Mouse (Mus musculus) naive thymus-derived CD4-positive, alpha-beta T cell, adult 2 months (primary cell): ENCODE measurements around the gene Wdr5.
"Not testable (repeated sequence)": the region's sequence is repeated elsewhere in the genome, so short reads cannot be mapped to it uniquely, and the experiment has no call there.

Experiments used
- DNase-seq: peaks from one replicate; pipeline ENCODE4 v3.0.0-alpha.2; 2011; ENCODE audit warnings: low read depth

Wdr5 gene

GRCm38 (mm10) chr2:27504113-27504885 is 10.7 kb upstream of the Wdr5 start:
- no peak for DNase-seq

GRCm38 (mm10) chr2:27505539-27505938 is 9.4 kb upstream of the Wdr5 start:
- DNase-seq, result no peak

GRCm38 (mm10) chr2:27506658-27507057 is 8.3 kb upstream of the Wdr5 start:
- DNase-seq, result not testable (repeated sequence)

- no peak for DNase-seq
Measured at GRCm38 (mm10) chr2:27507562-27507961, 7.4 kb upstream of the Wdr5 start, which contains the start of gene Brd3. Gene Brd3, minus strand, starts transcription at chr2:27507662.

- DNase-seq, result no peak
Measured at GRCm38 (mm10) chr2:27510706-27511105, 4.3 kb upstream of the Wdr5 start.

GRCm38 (mm10) chr2:27512909-27513308 is 2.0 kb upstream of the Wdr5 start:
- DNase-seq, result no peak

GRCm38 (mm10) chr2:27513861-27514260 is 1.1 kb upstream of the Wdr5 start:
- no peak for DNase-seq

- no peak for DNase-seq
Measured at GRCm38 (mm10) chr2:27515341-27516166, 597 bp downstream of the Wdr5 start.

GRCm38 (mm10) chr2:27516289-27516688 is 1.3 kb downstream of the Wdr5 start:
- DNase-seq, result no peak

GRCm38 (mm10) chr2:27518283-27518682 is 3.3 kb downstream of the Wdr5 start:
- peak; percentile 20 for DNase-seq

GRCm38 (mm10) chr2:27538455-27539330 is 23.7 kb downstream of the Wdr5 start:
- not testable (repeated sequence) for DNase-seq

GRCm38 (mm10) chr2:27539336-27539735 is 24.4 kb downstream of the Wdr5 start:
- DNase-seq, result no peak

- DNase-seq, result peak; percentile 97
Measured at GRCm38 (mm10) chr2:27539772-27540514, 25.0 kb downstream of the Wdr5 start.

- DNase-seq, result no peak
Measured at GRCm38 (mm10) chr2:27540515-27540836, 25.5 kb downstream of the Wdr5 start.

- DNase-seq, result no peak
Measured at GRCm38 (mm10) chr2:27541225-27541624, 26.3 kb downstream of the Wdr5 start.

GRCm38 (mm10) chr2:27544613-27545012 is 29.7 kb downstream of the Wdr5 start:
- no peak for DNase-seq

- DNase-seq, result not testable (repeated sequence)
Measured at GRCm38 (mm10) chr2:27545517-27545916, 30.6 kb downstream of the Wdr5 start.

- DNase-seq, result not testable (repeated sequence)
Measured at GRCm38 (mm10) chr2:27546041-27546440, 31.1 kb downstream of the Wdr5 start.

GRCm38 (mm10) chr2:27547326-27547725 is 32.4 kb downstream of the Wdr5 start:
- DNase-seq, result no peak

- DNase-seq, result no peak
Measured at GRCm38 (mm10) chr2:27547986-27548385, 33.0 kb downstream of the Wdr5 start.

GRCm38 (mm10) chr2:27548664-27549369 is 33.9 kb downstream of the Wdr5 start:
- DNase-seq, result no peak
